In the genomic region with DNA sequence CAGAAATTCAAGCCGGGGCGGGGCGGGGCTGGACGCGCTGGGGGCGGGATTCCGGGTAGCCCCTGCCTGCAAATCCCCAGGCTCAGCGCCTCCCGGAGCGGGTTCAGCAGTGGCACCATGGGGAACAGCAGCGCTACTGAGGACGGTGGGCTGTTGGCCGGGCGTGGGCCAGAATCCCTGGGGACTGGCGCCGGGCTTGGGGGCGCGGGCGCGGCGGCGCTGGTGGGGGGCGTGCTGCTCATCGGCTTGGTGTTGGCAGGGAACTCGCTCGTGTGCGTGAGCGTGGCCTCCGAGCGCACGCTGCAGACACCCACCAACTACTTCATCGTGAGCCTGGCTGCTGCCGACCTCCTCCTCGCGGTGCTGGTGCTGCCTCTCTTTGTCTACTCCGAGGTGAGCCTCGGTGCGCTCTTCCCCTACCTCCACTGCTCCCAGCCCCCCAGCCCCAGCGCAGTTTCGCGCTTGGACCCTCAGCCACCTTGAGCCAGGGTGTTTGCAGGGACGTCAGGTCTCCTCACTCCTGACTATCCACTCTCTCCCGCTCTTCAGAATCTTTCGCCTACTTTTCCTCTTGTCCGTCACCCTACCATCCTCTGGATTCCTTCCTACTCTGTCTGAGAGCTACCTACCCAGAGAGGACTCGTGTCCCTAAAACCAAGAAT, we compare ENCODE assay signal across 8 mouse cellular contexts. TPM values are rescaled to one million over a fixed set of nuclear protein-coding genes. Genes with fewer than 3 reads are reported as not detected.
A peak's percentile ranks its signal among the peaks of the same experiment; 100 is the strongest.
DNase-seq lines count a peak whose midpoint lies in the region; ATAC-seq and TF ChIP-seq lines count a peak whose summit lies in the region.

A gene (plus strand): TSS at position 86 of the 662 bp plus-strand sequence.

- H3K4me1 ChIP-seq in hindbrain, embryonic 12.5 days, result peaks cover 30% of the 10 kb centered on the region
- peaks cover 37% of the 10 kb centered on the region for H3K4me1 ChIP-seq in midbrain, embryonic 10.5 days
- H3K4me1 ChIP-seq in testis, adult 2 months (ENCODE audit: control insufficient read depth, insufficient read depth, low read length), result peaks cover 9% of the 10 kb centered on the region

- peaks cover 70% of the 10 kb centered on the region for H3K27me3 ChIP-seq in hindbrain, embryonic 12.5 days
- peaks cover 74% of the 10 kb centered on the region for H3K27me3 ChIP-seq in midbrain, embryonic 10.5 days (ENCODE audit: low read depth, poor library complexity, severe bottlenecking)
- H3K27me3 ChIP-seq in testis, adult 2 months (ENCODE audit: control insufficient read depth, insufficient read depth, low read length), result no peaks in the 10 kb centered on the region

- H3K9me3 ChIP-seq in hindbrain, embryonic 12.5 days (replicated peaks), result no peaks in the 10 kb centered on the region
- H3K9me3 ChIP-seq in midbrain, embryonic 10.5 days (replicated peaks), result no peaks in the 10 kb centered on the region

- peak within 1 kb of the TSS; percentile 48 for H3K4me3 ChIP-seq in layer of hippocampus, adult 2 months
- peak within 1 kb of the TSS; percentile 51 for H3K4me3 ChIP-seq in hindbrain, embryonic 12.5 days
- peak within 1 kb of the TSS; percentile 61 for H3K4me3 ChIP-seq in midbrain, embryonic 10.5 days
- H3K4me3 ChIP-seq in testis, adult 2 months (ENCODE audit: control insufficient read depth, low read depth, low read length), result peak within 1 kb of the TSS; percentile 84

- H3K4me2 ChIP-seq in hindbrain, embryonic 12.5 days (replicated peaks), result peak within 1 kb of the TSS; percentile 92

- 2% methylated on average over 46 of the region's 46 CpGs for WGBS in hindbrain, embryonic 12.5 days
- WGBS in midbrain, embryonic 10.5 days, result 1% methylated on average over 46 of the region's 46 CpGs

- H3K9ac ChIP-seq in hindbrain, embryonic 12.5 days, result peak within 1 kb of the TSS; percentile 68

- H3K27ac ChIP-seq in layer of hippocampus, adult 2 months, result no peak within 1 kb of the TSS
- no peak within 1 kb of the TSS for H3K27ac ChIP-seq in hindbrain, embryonic 12.5 days
- H3K27ac ChIP-seq in midbrain, embryonic 10.5 days (replicated peaks), result peak within 1 kb of the TSS; percentile 74
- H3K27ac ChIP-seq in testis, adult 2 months (ENCODE audit: control insufficient read depth, insufficient read depth, low read depth, low read length), result peak within 1 kb of the TSS; percentile 67

- TF ChIP-seq POLR2A in testis, adult 2 months (IDR thresholded peaks at IDR 0.05; ENCODE audit: control insufficient read depth, low read depth, low read length), result 0 out of 2 replicates have a peak, but pooled peaks have one; percentile 17

- peaks cover 6% of the 10 kb centered on the region for H3K36me3 ChIP-seq in hindbrain, embryonic 12.5 days
- H3K36me3 ChIP-seq in midbrain, embryonic 10.5 days, result peaks cover 8% of the 10 kb centered on the region
- no peaks in the 10 kb centered on the region for H3K36me3 ChIP-seq in testis, adult 2 months (ENCODE audit: control insufficient read depth, insufficient read depth, low read length)

- ATAC-seq in hindbrain, embryonic 12.5 days (ENCODE audit: low FRiP score), result peak; percentile 48; the same call in 1 of the 2 replicates

- no peak for DNase-seq in layer of hippocampus, adult 2 months (ENCODE audit: low spot score in 2 of 2)
- no peak for DNase-seq in layer of hippocampus, adult 9-11 months
- DNase-seq in embryo, embryonic 10 days (ENCODE audit: low spot score), result peak; percentile 52
- peak; percentile 67 for DNase-seq in midbrain, embryonic 10.5 days (ENCODE audit: low spot score)
- no peak for DNase-seq in spleen, postnatal 4 days (ENCODE audit: low spot score in 2 of 2)
- DNase-seq in natural killer cell, adult 2 months (ENCODE audit: low spot score in 2 of 2), result no peak

- 0 out of 2 replicates have a peak, but pooled peaks have one; percentile 4 for TF ChIP-seq CTCF in layer of hippocampus, adult 2 months (conservative IDR thresholded peaks at IDR 0.05)
- TF ChIP-seq CTCF in testis, adult 2 months (IDR thresholded peaks at IDR 0.05; ENCODE audit: control insufficient read depth, insufficient read depth, insufficient replicate concordance, low read depth, low read length), result no peak

RNA-seq across cellular contexts. Expression of the gene that starts here (rescaled TPM):
- total RNA-seq in layer of hippocampus, adult 2 months (2021), result under 1 TPM; 0.20 to 0.23 TPM
- 0.81 and 0.86 TPM in 2 replicates for polyA plus RNA-seq in hindbrain, embryonic 12.5 days (2016; fragmentation: Nextera tagmentation; extraction: Ambion mirVana)
- 0.32 and 0.62 TPM in 2 replicates for polyA plus RNA-seq in midbrain, embryonic 10.5 days (2016; fragmentation: Nextera tagmentation; extraction: Ambion mirVana)
- 11.5 and 13.0 TPM in 2 replicates for polyA plus RNA-seq in testis, adult 2 months (2012; rRNA removed)

Comparison
In these comparisons a context has a peak if more than half of its experiments do, and no peak if none do; other contexts are left out.
1. Peak in ATAC-seq, H3K4me3 ChIP-seq, H3K9ac ChIP-seq and H3K4me2 ChIP-seq in hindbrain, embryonic 12.5 days; RNA of the gene not detected or under 1 TPM.
2. Peak in DNase-seq, H3K4me3 ChIP-seq and H3K27ac ChIP-seq in midbrain, embryonic 10.5 days; RNA of the gene not detected or under 1 TPM.